Mouse (Mus musculus): ENCODE data around the gene Rexo1.

GRCm38 (mm10) chr10:80509412-80510272 lies 51.7 kb downstream of the Rexo1 start:
- peak; percentile 81; the same call in 1 of the 2 replicates for TF ChIP-seq CTCF (IDR thresholded peaks at IDR 0.05; ENCODE audit: borderline replicate concordance, control insufficient read depth, extremely low read depth, insufficient read depth, low read length, poor library complexity)
- no peak for TF ChIP-seq POLR2A (IDR thresholded peaks at IDR 0.05; ENCODE audit: control insufficient read depth, extremely low read depth, insufficient read depth, low read length, poor library complexity)
